Mouse (Mus musculus): ENCODE measurements around the gene Fam172a.

DNA sequence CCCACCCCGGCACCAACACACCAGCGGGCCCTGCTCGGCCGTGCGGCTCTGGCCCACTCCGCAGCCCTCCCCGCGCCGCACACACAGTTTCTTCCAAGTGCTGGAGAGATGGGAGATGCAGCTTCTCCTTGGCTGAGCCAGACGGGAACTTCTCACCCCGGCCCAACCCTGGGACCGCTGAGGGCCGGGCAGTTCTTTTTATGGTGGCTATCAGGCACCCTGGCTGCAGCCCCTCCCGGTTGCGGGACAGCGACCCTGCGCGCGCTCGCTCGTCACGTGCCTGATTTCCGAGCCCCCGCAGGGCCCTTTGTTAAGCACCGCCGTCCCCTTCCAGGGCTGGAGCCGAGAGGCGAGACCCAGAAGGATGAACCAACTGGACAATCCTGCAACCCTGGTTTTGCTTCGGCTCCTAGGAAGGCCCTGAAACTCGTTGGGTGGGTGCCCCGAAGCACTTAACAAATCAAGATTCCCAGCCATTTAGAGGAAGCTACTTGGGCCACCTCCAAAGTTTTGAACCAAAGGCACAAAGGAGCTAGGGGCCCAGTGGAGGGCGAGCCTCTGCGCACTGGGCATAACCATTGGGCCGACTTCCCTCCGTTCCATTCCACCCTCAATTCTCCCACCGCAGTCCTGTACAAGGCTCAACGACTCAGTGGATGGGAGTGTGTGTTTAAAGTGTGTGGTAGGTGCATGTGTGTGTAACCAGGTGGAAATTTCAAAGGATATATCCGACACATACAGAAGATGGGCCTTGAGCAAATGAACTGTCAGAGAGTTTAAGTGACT lies 477.7 kb downstream of the Fam172a start:
- TF ChIP-seq CTCF (IDR thresholded peaks at IDR 0.05; ENCODE audit: borderline replicate concordance, insufficient read depth, low read depth, low read length) (no peak), POLR2A (IDR thresholded peaks at IDR 0.05; ENCODE audit: borderline replicate concordance, insufficient read depth, low read length) (no peak)

Measured in cerebellum, adult 2 months (tissue).